Mouse (Mus musculus): Measurements from ENCODE around the gene Gm49384.

The Gm49384 gene

DNA sequence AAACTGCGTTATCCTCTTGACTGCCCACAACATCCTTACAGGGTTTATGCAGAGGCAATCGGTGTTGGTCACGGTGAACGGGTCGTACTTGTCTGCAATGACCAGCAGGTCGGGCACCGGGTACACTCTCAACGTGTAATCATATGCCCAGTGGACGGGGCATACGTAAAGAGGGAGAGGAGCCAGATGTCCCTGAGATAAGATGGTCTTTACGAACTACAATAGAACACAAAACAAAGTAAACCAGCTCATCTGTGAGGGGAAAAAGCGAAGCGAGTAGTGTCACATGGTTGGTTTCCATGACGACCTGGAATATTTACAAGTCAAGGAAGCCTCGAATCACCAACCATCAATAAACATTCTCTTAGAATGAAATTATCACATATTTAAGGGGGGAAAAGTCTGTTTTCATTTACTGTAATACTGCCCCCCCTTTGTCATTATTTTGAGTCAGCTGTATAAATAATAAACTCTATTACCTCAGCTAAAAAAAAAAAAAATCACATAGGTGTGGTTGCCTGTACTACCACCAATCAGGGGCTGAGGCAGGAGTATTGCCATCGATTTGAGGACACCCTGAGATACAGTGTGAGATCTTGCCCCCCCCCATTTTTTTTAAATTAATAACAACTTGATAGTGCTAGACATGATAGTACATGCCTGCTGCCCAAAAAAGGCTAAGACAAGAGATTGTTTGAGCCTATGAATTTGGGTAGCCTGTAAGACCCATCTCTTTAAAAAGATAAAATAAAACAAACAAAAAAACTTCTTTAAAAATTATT lies at the start of gene Gm49384:
TSS of gene Gm49384 (minus strand) at position 216 of the 782 bp plus-strand sequence.
- 63% methylated on average over 16 of the region's 16 CpGs for WGBS

- 98% methylated on average over 1 of the region's 1 CpGs for WGBS
Measured at GRCm38 (mm10) chr12:69253806-69254205, 49.7 kb upstream of the Gm49384 start.

DNA sequence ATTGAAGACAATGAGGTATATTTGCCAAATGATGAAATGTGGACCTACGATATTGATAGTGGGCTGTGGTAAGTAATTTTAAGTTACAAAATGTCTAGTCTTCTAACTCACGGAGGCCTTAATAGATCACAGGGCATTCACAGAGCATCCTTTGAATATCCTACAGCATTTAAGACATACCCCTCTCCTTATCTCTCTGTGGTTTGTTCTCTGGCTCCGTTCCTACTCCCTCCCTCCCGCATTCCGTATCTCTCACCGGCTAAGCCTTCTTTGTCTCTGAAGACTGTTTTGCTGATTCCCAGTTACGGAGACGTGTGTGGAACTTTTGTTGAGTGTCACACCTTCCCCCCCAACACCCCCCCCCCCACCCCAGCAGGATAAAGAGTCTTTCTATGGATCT lies 46.7 kb upstream of the Gm49384 start:
- 82% methylated on average over 8 of the region's 8 CpGs for whole genome bisulfite sequencing

DNA sequence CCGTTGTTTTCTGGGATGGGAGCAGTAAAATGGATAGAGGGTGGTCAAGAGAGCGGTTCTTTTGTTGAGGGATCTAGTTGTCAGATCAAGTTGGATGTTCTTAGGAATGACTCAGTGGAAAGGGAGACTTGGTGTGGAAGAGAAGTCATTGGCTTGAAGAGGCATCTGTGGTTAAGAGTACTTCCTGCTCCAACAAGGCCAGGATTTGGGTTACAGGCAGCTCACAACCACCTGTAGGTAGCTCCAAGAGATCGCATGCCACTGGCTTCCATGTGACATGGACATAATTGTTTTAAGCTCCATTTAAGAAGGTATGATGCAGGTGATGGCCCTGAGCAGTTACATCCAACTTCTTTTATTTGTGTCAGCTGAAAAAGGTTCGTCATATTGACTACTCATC lies 45.7 kb upstream of the Gm49384 start:
- 94% methylated on average over 4 of the region's 4 CpGs for WGBS

DNA sequence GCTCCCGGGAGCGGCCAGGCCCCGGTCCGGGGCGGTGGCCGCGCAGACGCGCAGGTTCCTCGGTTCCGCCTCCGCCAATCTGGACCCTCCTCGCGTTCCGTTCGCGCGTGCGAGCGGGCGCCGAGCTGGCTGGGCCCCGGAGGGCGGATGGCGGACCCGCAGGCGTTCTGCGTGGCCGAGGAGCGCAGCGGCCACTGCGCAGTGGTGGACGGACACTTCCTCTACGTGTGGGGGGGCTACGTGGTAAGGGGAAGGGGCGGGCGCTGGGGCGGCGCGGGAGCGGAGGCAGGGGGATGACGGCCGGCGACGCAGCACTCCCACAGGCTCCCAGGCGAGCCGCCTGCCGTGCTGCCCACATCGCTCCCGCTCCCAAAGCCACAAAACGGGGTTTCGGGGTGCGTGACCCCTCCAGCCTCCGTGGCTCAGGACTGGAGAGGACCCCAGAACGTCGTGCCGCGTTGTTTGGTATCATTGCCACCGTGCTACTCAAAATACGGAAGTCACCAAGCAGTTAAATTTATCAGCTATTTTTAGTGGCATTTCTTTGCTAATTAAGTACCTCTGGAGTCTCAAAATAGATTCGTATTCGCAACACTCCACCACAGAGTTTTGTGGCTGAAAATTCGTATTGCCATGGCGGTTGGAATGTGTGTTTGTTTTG lies 37.8 kb upstream of the Gm49384 start:
- 1% methylated on average over 61 of the region's 64 CpGs for WGBS

- 0% methylated on average over 3 of the region's 3 CpGs for WGBS
Measured at GRCm38 (mm10) chr12:69241405-69241770, 37.3 kb upstream of the Gm49384 start.

DNA sequence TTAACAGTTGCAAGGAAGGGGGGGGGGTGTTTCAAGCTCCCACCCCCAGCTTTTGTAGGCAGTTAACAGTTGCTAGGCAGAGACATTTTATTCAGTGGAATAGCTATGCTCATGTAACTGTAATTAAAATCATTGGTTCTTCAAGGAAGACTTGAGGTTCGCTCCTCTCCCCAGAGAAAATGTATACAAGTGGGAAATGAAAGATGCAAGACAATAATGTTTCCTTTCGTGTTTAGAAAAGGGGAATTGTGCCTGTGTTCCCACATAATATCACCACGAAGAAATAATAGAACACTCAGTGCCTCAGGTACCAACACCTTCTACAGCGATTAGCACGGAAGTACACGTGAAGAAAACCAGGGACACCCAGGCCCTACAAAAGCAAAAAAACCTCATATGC lies 36.8 kb upstream of the Gm49384 start, which contains the start of gene Klhdc1:
TSS of gene Klhdc1 (plus strand) at position 301 of the 400 bp plus-strand sequence.
- WGBS, result 40% methylated on average over 6 of the region's 6 CpGs

DNA sequence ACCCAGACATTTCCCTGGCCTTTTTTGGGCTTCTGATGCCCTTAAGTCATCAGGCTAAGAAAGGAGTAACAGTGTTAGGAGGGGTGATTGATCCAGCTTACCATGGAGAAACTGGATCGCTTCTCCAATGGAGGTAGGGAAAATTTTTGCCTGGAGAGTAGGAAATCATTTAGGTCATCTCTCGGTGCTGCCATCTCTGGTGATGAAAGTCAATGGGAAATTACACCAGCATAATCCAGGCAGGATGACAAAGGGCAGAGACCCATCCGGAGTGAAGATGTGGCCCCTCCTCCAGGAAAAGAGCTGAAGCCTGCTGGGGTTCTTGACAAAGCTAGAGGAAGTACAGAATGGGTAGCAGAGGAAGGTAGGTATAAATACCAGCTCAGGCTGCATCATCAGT lies 34.2 kb upstream of the Gm49384 start:
- WGBS, result 41% methylated on average over 3 of the region's 3 CpGs

GRCm38 (mm10) chr12:69235782-69236181 lies 31.7 kb upstream of the Gm49384 start:
- 85% methylated on average over 6 of the region's 6 CpGs for WGBS

DNA sequence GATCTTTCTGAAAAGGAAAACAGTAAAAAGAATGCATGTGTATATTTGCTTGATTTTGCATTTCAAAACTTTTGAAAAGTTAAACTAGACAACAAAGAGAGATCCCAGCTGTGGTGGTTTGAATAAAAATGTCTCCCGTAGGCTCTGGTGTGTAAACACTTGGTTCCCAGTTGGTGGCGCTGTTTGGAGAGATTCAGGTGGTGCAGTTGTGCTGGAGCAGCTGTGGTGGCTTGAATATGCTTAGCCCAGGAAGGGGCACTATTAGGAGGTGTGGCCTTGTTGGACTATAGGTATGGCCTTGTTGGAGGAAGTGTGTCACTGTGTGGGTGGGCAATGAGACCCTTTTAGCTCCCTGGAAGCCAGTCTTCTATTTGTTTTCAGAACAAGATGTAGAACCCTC lies 25.2 kb upstream of the Gm49384 start:
- 58% methylated on average over 2 of the region's 2 CpGs for WGBS

GRCm38 (mm10) chr12:69227776-69228466 lies 23.9 kb upstream of the Gm49384 start, which contains the start of gene Pole2:
Pole2 (minus strand) TSS chr12:69228195.
- under 1% methylated on average over 37 of the region's 37 CpGs for WGBS

DNA sequence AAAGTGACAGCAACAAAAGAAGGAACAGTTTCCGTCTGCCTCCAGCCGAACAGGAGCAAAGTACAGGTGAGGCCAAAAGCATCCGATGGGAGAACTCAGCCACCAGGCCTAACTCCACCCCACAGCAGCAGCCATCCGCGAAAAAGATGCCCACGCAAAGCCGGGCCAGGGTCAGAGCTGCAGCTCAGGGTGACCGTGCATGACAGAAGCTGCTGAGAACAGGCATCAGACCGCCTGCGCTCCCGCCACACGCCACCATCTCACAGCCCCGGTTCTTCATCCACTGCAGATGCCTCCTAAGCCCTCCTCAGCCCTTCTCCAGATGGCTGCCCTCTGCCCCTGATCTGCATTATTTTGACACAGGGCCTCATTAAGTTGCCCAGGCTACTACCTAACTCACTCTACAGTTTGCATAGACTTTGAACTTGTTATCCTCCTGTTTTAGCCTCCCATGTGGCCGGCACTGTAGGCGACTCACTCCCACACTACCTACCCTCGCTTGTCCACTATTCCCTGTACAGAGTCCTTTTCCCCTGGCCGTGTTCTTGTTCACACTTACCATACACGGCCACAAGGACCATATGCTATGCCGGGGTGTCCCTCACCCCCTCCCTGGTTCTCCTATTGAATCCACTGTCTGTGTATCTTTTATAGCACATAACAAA lies 16.7 kb upstream of the Gm49384 start:
- 93% methylated on average over 19 of the region's 19 CpGs for WGBS

GRCm38 (mm10) chr12:69216587-69216986 lies 12.5 kb upstream of the Gm49384 start:
- WGBS, result 76% methylated on average over 7 of the region's 7 CpGs

DNA sequence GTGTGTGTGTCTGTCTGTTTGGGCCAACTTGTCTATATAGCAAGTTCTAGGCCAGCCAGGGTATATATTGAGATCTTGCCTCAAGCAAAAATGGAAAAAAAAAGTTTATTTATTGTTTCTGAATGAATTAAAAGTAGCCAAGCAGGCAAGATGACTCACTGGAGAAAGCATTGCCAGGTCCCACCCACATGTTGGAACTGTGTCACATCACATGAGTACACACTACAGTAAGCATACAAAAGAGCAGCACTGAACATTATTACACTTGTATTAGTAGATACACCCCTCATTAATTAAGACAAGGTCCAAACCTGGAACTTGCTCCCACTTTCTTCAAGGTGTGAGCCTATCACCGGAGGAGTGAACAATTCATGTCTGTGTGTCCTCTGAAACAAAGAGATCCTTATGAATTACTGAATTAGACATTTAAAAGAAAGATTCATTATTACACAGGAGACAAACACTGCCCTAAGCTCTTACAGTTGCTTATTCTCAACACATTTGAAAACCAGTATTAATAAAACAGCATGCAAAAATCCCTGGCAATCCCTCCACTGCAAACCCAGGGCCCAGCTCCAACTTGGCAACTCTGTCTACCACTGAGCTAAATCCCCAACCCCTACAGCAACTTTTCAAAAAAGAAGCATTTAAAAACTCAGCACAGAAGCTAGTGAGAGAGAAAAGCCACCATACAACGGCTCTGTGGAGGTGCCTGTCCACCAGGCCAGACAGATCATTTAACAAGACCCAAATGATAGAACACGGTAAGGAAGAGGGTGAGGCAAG lies 11.1 kb upstream of the Gm49384 start:
- WGBS, result 47% methylated on average over 3 of the region's 3 CpGs

DNA sequence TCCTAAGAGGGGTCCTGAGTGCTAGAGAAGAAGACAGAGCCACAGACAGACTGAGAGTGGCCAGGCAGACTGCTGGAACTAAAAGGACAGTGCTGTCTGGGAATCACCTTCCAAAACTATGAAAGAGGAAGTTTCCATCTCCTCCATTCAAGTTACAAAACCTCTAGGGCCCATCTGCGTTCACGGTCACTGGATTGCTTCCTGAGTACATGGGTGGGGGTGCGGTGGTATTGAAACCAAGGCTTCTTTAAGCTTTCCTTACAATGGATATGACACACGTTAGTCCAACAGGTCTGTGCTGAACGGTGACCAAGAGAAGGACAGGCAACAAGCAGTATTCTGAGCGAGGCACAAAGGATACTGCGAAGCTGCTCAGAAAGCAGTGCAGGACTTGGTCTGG lies 10.3 kb upstream of the Gm49384 start:
- 92% methylated on average over 7 of the region's 7 CpGs for WGBS

DNA sequence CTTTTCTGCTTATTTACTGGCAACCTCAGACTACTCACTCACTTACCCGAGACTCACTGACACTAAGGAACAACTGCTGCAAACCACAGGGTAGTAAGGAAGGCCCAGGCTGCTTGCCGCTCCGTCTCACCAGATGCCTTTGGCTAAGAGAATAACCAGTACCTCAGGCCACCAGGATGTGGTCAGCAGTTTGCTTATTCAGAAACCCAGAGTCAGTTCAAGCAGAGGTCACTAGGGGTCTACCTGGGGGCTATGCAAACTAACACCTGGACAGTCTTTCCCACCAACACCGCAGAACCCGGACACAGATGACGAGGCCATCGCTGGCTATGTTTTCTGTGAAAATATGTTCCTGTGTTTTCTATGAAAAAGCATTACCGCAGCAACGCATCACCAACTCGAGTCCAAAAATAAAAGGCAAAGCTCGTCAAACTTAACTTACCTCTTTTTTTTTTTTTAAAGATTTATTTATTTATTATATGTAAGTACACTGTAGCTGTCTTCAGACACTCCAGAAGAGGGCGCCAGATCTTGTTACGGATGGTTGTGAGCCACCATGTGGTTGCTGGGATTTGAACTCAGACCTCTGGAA lies 9.2 kb upstream of the Gm49384 start:
- WGBS, result 86% methylated on average over 13 of the region's 13 CpGs

GRCm38 (mm10) chr12:69211057-69211456 lies 7.0 kb upstream of the Gm49384 start:
- 65% methylated on average over 5 of the region's 5 CpGs for WGBS

GRCm38 (mm10) chr12:69210056-69210979 lies 6.3 kb upstream of the Gm49384 start:
- 84% methylated on average over 18 of the region's 18 CpGs for WGBS

DNA sequence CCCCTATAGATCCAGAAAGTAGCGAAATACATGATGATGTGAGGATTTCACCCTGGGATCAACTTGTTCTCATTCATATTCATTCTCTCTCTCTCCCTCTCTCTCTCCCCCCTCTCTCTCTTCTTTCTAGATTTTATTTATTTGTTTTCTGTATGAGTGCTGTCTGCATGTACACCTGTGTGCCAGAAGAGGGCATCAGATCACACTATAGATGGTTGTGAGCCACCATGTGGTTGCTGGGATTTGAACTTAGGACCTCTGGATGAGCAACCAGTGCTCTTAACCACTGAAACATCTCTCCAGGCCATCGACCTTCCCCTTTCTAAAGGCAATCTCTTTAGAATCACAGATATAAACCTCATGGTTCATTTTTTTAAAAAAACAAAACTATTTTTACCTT lies 4.5 kb upstream of the Gm49384 start:
- WGBS, result 96% methylated on average over 2 of the region's 2 CpGs

DNA sequence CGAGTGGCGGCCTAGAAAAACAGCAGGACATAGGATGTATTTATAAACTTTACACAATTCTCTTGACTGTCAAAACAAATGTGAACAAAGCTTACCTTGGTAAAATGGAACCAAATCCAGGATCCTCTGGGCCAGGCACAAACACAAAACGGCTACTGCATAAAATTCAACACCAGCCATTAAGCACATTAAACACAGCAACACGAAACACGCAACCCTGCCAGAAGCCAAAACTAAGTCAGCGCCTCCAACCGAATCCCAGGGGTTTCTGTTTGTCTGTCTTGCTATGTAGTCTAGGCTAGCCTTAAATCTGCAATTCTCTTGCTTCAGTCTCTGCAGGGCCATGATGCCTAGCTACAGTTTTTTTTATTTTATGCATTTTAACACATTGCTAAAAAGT lies 3.9 kb upstream of the Gm49384 start:
- 85% methylated on average over 7 of the region's 7 CpGs for WGBS

All from cerebral cortex, adult 2 months (tissue).